ENCODE assay signal across 9 mouse cellular contexts in genomic region chr4:88937866-88938711, GRCm38 (mm10). TPM values are rescaled to one million over a fixed set of nuclear protein-coding genes. Genes with fewer than 3 reads are reported as not detected.
A peak's percentile ranks its signal among the peaks of the same experiment; 100 is the strongest.
DNase-seq lines count a peak whose midpoint lies in the region; ATAC-seq and TF ChIP-seq lines count a peak whose summit lies in the region.
"Had no signal": no experiment of that assay in that cellular context is flagged by ENCODE, and none has a peak within 500 bp of the region (broad histone marks: within the 10 kb centered on the region; RNA-seq: fewer than 3 reads in every experiment).

No protein-coding gene starts in this region.

- no peak for TF ChIP-seq CTCF in bone marrow, adult 2 months (IDR thresholded peaks at IDR 0.05; ENCODE audit: control insufficient read depth, insufficient read depth, low read length)
- TF ChIP-seq CTCF in liver, postnatal 0 days (IDR thresholded peaks at IDR 0.05; ENCODE audit: low read depth), result peak; percentile 40

- no peaks in the 10 kb centered on the region for H3K36me3 ChIP-seq in embryonic facial prominence, embryonic 12.5 days
- no peaks in the 10 kb centered on the region for H3K36me3 ChIP-seq in liver, postnatal 0 days (replicated peaks; ENCODE audit: insufficient read depth, low read length)
- H3K36me3 ChIP-seq in neural tube, embryonic 15.5 days, result no peaks in the 10 kb centered on the region

- no peak overlapping the region; the same call in 1 of the 2 replicates for H3K27ac ChIP-seq in bone marrow, adult 2 months (ENCODE audit: control insufficient read depth, insufficient read depth, low read depth, low read length, poor library complexity)
- H3K27ac ChIP-seq in embryonic facial prominence, embryonic 12.5 days, result peak overlapping the region; percentile 41; the same call in 1 of the 2 replicates
- H3K27ac ChIP-seq in liver, postnatal 0 days (ENCODE audit: low read depth), result peak overlapping the region; percentile 37
- peak overlapping the region; percentile 87 for H3K27ac ChIP-seq in neural tube, embryonic 15.5 days (replicated peaks)

- ATAC-seq in embryonic facial prominence, embryonic 12.5 days (ENCODE audit: insufficient number of reproducible peaks, insufficient read depth, low FRiP score, low TSS enrichment), result peak; percentile 93
- peak; percentile 99 for ATAC-seq in liver, postnatal 0 days
- peak; percentile 96 for ATAC-seq in neural tube, embryonic 15.5 days (ENCODE audit: low FRiP score)

- peak overlapping the region; percentile 98 for H3K4me2 ChIP-seq in embryonic facial prominence, embryonic 12.5 days (replicated peaks)
- H3K4me2 ChIP-seq in liver, postnatal 0 days (ENCODE audit: low read depth, low read length), result peak overlapping the region; percentile 85
- peak overlapping the region; percentile 80 for H3K4me2 ChIP-seq in neural tube, embryonic 15.5 days

- H3K27me3 ChIP-seq in embryonic facial prominence, embryonic 12.5 days, result peaks cover 26% of the 10 kb centered on the region
- H3K27me3 ChIP-seq in liver, postnatal 0 days (ENCODE audit: insufficient read depth, low read length), result peaks cover 8% of the 10 kb centered on the region
- H3K27me3 ChIP-seq in neural tube, embryonic 15.5 days (replicated peaks), result peaks cover 18% of the 10 kb centered on the region

- H3K9me3 ChIP-seq in embryonic facial prominence, embryonic 12.5 days, result no peaks in the 10 kb centered on the region
- no peaks in the 10 kb centered on the region for H3K9me3 ChIP-seq in liver, postnatal 0 days (ENCODE audit: low read length)
- no peaks in the 10 kb centered on the region for H3K9me3 ChIP-seq in neural tube, embryonic 15.5 days (replicated peaks)

- WGBS in bone marrow, adult 2 months, result under 1% methylated on average over 102 of the region's 104 CpGs
- WGBS in embryonic facial prominence, embryonic 12.5 days, result under 1% methylated on average over 102 of the region's 104 CpGs
- WGBS in liver, postnatal 0 days (ENCODE audit: insufficient replicate concordance), result under 1% methylated on average over 75 of the region's 104 CpGs
- WGBS in neural tube, embryonic 15.5 days, result 1% methylated on average over 75 of the region's 104 CpGs

- intact Hi-C loops in heart, postnatal 14 days (cut with DNase I), result loop anchor here (5.0 kb wide), 2 partner anchors 66 to 189 kb away; no protein-coding TSS in a partner anchor

- no peaks in the 10 kb centered on the region for H3K4me1 ChIP-seq in bone marrow, adult 2 months (ENCODE audit: control insufficient read depth, insufficient read depth, low read length)
- H3K4me1 ChIP-seq in embryonic facial prominence, embryonic 12.5 days, result 0 out of 2 replicates have a peak, but pooled peaks cover 3% of the 10 kb centered on the region
- H3K4me1 ChIP-seq in liver, postnatal 0 days (ENCODE audit: insufficient read depth), result peaks cover 16% of the 10 kb centered on the region
- H3K4me1 ChIP-seq in neural tube, embryonic 15.5 days, result peaks cover 11% of the 10 kb centered on the region; the same call in 1 of the 2 replicates

- peak; percentile 72 for DNase-seq in CD4-positive, CD25-positive, alpha-beta regulatory T cell, adult 2 months (ENCODE audit: low read depth, low spot score)
- DNase-seq in heart, postnatal 14 days, result peak; percentile 45 to 48
- peak; percentile 32 to 67 for DNase-seq in layer of hippocampus, adult 18-20 months (ENCODE audit: low spot score in 2 of 2)
- DNase-seq in liver, postnatal 0 days, result peak; percentile 83
- peak; percentile 11 to 31 for DNase-seq in thymus, postnatal 10 days (ENCODE audit: low spot score in 2 of 2)

- H3K4me3 ChIP-seq in bone marrow, adult 2 months (replicated peaks; ENCODE audit: control insufficient read depth, low read depth, low read length), result peak overlapping the region; percentile 40
- peak overlapping the region; percentile 66 for H3K4me3 ChIP-seq in embryonic facial prominence, embryonic 12.5 days
- peak overlapping the region; percentile 74 for H3K4me3 ChIP-seq in liver, postnatal 0 days (ENCODE audit: low read depth, low read length)
- peak overlapping the region; percentile 64 for H3K4me3 ChIP-seq in neural tube, embryonic 15.5 days (replicated peaks)

- peak overlapping the region; percentile 55 for H3K9ac ChIP-seq in embryonic facial prominence, embryonic 12.5 days
- peak overlapping the region; percentile 72 for H3K9ac ChIP-seq in liver, postnatal 0 days (replicated peaks)
- H3K9ac ChIP-seq in neural tube, embryonic 15.5 days (replicated peaks), result peak overlapping the region; percentile 73

- TF ChIP-seq EP300 in liver, postnatal 0 days (IDR thresholded peaks at IDR 0.05; ENCODE audit: low read depth), result no peak

- no peak for TF ChIP-seq POLR2A in bone marrow, adult 2 months (IDR thresholded peaks at IDR 0.05; ENCODE audit: borderline replicate concordance, control insufficient read depth, low read depth, low read length)

RNA-seq across cellular contexts. Expression of gene Ifne, which starts 58.1 kb away (rescaled TPM):
- not detected in 2 replicates for polyA plus RNA-seq in bone marrow, adult 2 months (2011; ENCODE audit: insufficient read depth, insufficient read length, low replicate concordance, missing spikeins)
- not detected in 2 replicates for polyA plus RNA-seq in embryonic facial prominence, embryonic 12.5 days (2016; fragmentation: Nextera tagmentation; extraction: Ambion mirVana)
- total RNA-seq in heart, postnatal 14 days (2021), result not detected
- not detected for total RNA-seq in layer of hippocampus, adult 18-20 months (2021)
- polyA plus RNA-seq in liver, postnatal 0 days (2015; fragmentation: Nextera tagmentation; extraction: Ambion mirVana), result not detected in 2 replicates
- polyA plus RNA-seq in neural tube, embryonic 15.5 days (2015; fragmentation: Nextera tagmentation; extraction: Ambion mirVana), result not detected in 2 replicates
- total RNA-seq: gastrocnemius, postnatal 4 days had no signal

Comparison
In these comparisons a context has a peak if more than half of its experiments do, and no peak if none do; other contexts are left out.
1. DNase-seq: peak in every context shown above with its lines; median percentile 83 in liver, postnatal 0 days; 72 in CD4-positive, CD25-positive, alpha-beta regulatory T cell, adult 2 months; 50 in layer of hippocampus, adult 18-20 months; 46 in heart, postnatal 14 days; 21 in thymus, postnatal 10 days.